Mouse (Mus musculus): Measurements from ENCODE around the gene Unc5cl.

Gene Unc5cl

DNA sequence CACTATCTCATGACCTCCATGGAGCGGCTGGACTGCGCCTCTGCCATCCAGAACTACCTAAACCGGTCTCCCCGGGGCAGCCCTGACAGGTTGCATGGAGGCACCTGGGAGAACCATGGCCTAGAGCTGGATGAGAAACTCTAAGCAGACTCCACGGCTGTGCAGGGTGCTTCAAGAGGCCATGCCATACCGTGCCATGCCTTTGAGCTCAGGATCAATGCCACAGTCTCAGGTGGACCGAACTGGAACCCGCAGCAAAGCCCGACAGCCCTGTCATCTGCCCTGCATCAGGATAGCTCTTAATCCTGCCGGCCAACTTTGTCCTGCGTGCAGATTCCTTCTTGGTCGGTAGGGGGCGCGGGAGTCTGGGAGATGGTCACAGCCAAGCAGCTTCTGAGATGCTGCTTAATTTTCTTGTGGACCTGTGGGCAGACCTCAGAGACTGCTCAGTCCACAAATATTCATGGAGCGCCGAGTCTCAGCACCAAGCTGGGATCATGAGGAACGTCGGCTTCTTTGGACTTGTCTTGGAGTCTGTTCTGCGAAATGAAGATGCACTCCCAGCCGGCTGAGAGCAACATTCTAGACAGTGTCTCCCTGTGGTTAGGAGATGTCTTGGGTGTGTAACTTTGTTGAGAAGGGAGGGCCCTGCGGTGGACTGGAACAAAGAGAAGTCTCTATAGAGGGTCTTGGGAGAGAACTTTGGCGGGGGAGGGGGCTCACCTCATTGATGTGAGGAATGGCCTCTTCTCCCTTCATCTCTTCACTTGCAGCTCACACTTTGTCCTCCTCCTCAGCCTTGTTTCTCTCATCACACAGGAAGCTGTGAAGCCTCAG is 12.9 kb downstream of the Unc5cl start:
- DNase-seq (ENCODE audit: low spot score in 2 of 2), result peak; percentile 23 to 69

DNA sequence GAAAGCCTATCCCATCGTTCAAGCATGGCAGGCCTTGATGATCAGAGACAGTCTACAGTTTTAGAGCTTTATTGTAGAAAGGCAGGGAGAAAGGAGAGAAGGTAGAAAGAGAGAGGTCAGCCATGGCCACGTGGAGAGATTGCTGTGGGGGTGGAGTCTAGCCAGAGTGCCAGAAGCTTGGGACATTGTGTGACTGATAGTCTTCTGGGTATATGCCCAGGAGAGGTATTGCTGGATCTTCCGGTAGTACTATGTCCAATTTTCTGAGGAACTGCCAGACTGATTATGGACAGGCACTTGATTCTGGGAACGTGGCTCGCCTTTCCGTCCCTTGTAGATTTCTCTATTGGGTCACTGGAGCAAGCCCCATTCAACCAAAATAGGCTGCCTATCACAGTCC is 19.6 kb downstream of the Unc5cl start:
- peak; percentile 30 to 35 for DNase-seq (ENCODE audit: low spot score in 2 of 2)

DNA sequence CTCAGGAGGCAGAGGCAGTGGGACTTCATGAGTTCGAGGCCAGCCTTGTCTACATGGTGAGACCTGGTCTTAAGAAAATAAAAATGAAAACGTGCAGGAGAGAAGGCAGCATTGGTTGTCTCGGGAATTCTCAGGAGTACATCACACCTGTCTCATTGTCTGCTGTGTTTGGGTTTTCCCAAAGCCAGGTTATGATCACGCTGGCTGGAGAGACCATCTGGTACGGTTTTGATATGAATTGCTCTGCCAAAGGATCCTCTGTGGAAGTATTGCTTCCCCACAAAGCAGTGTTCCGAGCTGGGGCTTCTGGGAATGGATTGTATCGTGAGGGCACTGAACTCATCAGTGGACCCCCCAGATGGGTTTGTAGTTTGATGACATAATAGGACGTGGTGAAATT is 20.7 kb downstream of the Unc5cl start:
- no peak for DNase-seq (ENCODE audit: low spot score in 2 of 2)

DNA sequence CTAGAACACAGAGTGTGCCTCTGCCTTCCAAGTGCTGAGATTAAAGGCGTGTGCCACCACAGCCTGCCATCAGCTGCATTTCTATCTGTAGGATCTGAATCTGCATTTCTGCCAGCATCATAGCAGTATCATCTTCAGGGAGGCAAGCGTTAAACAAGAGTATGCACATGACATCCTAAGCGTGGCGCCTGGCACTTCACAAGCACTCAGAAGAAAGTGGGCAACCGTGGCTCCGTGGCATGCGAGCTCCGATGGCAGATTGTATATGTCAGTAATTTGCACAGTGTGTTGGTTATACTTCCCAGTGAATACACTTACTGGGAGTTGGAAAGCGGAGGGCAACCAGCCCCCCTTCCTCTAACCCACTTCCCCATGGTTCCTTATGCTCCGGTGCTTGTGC is 25.3 kb downstream of the Unc5cl start:
- no peak for DNase-seq (ENCODE audit: low spot score in 2 of 2)

DNA sequence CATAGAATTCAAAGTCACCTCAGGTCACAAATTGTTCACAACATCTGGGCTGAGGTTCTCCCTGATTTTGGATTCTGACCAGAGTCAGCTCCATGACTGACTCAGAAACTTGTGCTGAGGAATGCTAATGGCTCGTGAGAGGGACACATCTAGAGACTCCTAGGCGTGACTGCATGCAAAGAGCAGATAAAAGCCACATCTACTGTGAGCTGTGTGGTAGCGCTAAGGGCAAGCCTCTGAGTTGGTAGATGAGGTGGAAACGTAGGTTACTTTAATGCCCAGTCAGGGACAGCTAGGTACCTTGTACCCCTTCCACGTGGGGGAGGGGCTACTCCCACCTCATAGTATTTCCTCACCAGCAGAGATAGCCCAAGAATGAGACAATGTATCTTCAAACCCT is 29.1 kb downstream of the Unc5cl start:
- no peak for DNase-seq (ENCODE audit: low spot score in 2 of 2)

DNA sequence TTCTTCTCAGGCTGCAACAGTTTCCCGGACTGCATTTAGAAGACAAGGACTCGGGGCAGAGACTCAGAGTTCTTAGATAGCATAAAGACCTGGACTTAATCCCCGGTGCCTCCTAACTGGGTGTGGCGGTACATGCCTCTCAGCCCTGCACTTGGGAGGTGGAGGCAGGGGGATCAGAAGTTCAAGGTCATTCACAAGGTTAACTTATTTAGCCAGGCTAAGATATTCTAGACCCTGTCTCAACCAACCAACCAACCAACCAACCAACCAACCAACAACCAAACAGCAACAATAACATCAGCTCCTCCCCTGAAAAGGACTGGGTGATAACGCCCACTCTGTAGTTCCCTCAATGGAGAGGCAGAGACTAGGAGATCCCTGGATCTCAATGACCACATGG is 29.5 kb downstream of the Unc5cl start:
- no peak for DNase-seq (ENCODE audit: low spot score in 2 of 2)

DNA sequence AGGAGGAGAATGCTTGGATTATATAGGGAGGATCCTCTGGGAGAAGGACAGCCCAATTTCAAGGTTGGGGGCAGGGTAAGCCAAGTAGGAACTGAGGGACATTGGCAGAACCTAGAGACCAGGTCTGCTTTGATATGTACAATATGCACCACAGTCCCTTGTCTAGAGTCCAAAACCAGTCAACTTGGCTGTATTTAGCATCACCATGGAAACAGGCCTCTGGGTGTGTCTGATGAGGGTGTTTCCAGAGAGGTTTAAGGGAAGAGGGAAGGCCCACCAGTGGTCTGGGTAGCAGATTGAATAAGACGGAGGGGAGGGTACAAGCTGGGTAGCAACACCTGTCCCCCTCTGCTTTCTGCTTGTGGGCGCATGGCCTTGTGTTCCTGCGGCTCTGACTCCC is 34.8 kb downstream of the Unc5cl start:
- no peak for DNase-seq (ENCODE audit: low spot score in 2 of 2)

DNA sequence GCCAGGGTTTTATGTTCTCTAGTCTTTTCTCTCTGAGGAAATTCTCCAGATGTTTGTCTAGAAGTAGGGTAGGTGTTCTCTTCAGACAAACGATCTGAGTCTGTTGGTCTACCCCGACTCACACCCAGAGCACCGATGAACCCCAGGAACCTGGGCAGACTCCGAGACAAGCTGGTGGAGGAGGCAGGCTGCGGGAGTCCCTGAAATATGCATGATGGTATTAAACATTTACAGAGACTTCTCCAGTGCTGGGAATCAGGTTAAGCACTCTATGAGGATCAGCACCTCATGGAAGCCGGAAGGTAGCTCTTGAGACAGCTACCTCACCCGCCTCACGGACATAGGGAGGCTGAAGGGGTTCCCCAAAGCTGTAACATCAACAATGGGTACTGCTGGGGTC is 37.9 kb downstream of the Unc5cl start:
- no peak for DNase-seq (ENCODE audit: low spot score in 2 of 2)

DNA sequence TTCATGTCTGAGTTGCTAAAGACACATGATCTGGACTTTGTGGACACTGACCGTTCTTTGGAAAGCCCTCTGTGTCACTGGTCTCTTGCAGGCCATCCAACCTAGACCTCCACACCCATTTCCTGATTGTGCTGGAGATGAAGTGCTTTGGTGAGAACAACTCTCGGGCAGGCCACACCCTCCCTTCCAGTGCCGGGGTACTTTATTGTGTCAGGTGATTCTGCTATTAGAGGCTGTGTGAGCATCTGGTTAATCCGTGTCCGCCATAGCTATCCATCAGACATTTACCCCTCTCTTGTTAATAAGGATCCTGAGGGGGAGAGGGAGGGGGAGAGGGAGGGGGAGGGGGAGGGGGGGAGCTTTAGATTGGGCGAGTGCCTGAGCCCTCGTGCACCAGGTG is 38.9 kb downstream of the Unc5cl start:
- DNase-seq (ENCODE audit: low spot score in 2 of 2), result no peak

DNA sequence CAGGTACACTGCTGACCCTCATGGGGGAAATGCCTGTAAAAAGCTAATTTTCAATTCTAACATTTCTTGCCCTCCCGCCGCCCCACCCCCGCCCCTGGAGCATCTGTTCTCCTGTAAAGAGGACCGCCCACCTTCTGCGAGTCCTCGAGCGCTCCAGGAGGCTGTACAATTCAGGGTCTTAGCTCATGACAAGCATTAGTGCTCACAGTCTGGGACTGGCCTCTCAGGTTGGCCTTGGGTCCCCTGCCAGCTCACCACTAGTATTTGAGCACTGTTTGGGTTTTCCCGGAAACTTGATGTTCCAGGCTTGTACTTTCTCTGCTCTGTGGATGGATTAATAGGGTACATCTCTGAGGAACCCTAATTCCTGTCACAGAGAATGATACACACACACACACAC is 39.3 kb downstream of the Unc5cl start:
- DNase-seq (ENCODE audit: low spot score in 2 of 2), result no peak

DNA sequence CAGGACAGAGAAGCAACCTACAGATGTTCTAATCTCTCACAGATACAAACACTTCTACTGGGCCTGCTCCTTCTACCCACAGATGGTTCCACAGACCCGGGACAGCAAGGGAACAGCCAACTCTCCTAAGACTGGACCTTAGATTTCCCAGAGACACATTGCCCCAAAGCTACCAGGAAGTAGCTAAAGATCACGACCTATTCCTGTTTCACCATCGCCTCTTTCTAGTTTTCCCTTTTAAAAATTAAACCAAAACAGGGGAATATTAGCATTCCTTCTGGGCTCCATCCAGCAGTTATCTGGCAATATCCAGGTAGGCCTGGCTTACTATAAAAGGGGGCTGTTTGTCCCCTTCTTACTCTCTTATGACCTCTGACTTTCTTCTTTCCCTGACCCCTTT is 43.3 kb downstream of the Unc5cl start:
- DNase-seq (ENCODE audit: low spot score in 2 of 2), result no peak

DNA sequence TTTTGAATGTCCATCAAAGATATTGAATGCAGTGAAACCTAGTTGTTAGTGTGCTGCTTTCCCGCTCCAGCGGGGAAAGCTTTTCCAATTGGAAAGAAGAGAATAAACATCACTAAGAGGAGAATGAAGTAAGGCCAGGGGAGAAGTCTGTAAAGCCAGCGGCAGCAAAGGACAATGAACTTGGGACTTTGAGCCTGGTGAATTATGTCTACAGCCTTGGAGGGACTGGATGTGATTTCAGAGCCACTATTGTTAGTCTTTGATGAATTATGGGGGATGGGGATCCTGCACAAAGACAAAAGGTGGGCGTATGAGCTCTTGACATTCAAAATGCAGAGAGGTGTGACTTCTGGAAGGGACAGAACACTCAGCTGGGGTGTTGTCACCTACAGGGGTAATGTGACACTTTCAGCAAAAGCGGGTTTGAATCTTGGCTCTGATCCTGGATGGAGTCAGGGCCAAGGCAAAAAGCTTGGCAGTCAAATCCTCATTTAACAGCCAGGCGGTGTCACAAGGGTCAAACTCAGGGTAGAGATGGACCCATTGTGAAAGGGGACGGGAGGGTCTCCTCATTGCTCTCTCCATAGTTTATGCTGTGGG is 46.2 kb downstream of the Unc5cl start:
- peak; percentile 29 to 61 for DNase-seq (ENCODE audit: low spot score in 2 of 2)

DNA sequence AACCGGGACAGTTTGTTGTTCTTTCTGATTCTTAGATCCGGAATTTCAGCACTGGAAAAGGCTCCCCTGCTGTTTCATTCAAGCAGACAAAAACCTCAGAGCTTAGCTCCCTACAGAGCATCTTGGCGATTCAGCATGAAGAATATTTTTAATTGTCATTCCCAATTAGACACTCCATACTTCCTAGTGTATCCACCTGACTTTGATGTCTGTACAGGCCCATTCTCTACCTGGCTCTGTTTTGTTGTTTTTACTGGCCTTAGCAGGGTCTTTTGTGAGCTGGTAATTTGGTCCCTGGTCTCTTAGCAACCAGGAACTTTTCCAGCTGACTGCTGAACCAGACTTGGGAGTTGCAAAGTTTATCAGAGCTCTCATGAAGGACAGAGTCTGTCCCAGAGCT is 50.3 kb downstream of the Unc5cl start:
- DNase-seq (ENCODE audit: low spot score in 2 of 2), result no peak

DNA sequence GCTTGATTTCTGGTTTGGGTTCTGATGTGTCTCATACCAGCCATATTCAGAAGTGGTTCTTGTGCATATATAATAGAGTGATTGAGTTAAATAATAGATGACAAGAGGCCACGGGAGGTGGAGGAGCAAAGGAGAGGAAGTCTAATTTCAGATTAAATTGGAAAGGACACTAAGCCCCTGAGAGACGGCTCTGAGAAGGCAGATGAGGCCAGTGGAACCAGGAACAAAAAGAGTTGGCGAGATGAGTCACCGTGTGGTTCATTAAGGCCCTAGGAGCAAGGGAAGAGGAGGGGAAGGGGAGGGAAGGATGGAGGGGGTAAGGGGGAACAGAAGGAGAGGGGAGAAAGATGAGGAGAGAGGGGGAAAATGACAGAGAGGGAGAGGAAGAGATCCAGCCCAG is 52.3 kb downstream of the Unc5cl start:
- no peak for DNase-seq (ENCODE audit: low spot score in 2 of 2)

DNA sequence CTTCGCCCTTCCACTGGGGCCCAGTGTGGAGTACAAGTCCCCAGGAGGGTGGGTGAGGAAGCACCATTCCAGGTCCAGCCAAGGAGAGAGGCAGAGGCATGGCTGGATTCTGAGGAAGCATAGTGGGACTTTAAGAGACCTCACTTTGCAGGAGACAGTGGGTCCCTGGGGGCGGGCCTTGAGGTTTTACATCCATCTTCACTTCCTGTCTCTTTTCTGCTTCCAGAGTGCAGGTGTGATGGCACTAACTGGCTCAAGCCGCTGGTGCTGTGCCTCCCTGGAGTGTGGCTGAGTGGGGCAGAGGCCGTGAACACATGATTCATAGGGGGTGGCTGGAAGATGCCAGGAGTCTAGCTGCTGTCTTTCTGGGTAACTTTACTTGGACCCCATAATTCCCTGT is 54.9 kb downstream of the Unc5cl start:
- DNase-seq (ENCODE audit: low spot score in 2 of 2), result no peak

DNA sequence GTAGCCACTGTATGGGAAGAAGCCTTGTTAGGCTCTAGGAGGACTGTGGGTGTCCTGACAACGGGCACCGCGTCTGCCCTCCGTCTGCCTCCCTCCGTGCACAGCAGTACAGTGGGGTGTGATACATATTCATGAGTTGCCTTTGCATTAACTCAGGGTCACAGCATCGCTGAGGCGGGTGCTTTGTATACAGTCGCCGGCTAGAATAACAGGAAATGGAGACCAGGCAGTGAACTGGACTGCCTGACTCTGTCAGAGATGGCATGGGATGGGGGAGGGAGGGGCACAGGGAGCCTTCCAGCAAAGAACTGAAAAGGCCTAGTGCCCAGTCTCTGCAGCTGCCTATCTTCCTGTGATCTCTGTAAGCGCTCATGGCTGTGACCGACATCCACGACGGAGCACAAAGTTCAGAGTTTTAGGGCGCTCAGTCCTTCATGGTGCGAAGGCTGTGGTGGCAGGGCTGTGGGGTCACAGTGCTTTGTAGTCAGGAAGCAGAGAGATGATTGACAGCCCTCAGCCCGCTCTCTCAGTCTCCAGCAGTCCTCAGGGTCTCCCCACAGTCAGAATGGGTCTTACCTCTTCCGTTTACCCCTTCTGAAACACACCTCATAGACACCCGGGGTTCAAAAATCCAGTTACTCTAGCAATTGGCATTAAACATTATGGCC is 58.0 kb downstream of the Unc5cl start:
- no peak for DNase-seq (ENCODE audit: low spot score in 2 of 2)

DNA sequence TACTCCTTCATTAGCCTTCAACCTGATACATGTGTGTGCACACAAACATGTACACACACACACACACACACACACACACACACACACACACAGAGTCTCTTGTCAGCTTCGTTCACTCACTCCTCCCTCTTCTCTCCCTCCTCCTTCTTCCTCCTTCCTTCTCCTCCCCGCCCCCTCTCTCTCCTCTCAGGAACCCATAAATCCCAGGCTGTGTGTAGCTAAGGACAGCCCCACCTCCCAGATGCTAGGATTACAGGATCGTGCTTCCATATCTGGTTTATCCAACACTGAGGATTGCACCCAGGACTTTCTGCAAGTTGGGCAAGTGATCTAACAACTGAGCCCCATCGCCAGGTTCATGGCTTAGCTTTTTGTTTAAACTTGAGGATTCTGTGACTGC is 59.9 kb downstream of the Unc5cl start:
- DNase-seq (ENCODE audit: low spot score in 2 of 2), result no peak

DNA sequence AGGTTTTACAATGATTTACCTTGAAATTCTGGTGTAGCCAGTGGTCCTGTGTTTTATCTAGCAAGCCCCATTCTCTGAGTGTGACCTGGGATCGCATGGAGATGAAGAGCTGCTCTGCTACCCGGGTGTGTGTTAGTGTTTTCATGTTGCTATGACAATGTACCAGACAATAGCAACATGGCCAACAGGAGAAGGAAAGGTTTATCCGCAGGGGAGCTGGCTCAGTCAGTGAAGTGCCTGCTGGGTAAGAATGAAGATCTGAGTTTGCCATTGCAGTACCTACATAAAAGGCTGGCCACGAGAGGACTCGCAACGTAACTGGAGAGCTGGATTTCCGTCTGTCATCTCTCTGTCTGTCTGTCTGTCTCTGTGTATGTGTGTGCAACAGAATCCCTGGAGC is 64.3 kb downstream of the Unc5cl start:
- no peak for DNase-seq (ENCODE audit: low spot score in 2 of 2)

DNA sequence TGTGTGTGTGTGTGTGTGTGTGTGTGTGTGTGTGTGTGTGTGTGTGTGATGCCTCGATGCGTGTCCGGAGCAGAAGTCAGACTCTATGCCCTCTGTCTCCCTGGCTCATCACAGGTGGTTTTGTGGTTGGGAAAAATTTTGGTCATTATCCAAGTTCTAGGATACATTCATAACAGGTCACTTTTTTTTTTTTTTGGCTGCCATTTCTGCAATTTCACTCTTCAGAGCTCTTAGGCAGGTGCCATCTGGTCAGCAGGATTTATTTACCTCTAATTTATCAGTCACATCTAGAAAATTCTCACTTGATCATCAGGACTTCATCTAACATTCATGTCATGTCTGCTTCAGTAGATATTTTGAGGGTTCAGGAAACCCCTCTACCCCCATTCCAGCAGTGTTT is 65.7 kb downstream of the Unc5cl start:
- DNase-seq (ENCODE audit: low spot score in 2 of 2), result no peak

DNA sequence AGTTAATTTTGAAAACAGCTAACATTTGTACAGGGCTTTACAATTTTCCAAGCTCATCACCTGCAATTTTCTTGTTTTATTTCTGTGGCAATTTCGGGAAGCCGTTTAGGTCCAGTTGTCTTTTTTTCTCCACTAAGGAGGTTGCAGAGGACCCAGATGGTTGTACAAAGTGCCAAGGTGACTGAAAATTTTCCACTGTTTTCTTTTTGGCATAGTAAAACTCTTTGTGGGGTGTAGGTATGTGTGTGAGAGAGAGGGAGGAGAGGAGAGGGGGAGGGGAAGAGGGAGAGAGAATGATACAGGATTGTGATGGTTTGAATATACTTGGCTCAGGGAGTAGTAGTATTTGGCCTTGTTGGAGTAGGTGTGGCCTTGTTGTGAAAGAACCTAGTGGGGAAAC is 68.4 kb downstream of the Unc5cl start:
- DNase-seq (ENCODE audit: low spot score in 2 of 2), result no peak

DNA sequence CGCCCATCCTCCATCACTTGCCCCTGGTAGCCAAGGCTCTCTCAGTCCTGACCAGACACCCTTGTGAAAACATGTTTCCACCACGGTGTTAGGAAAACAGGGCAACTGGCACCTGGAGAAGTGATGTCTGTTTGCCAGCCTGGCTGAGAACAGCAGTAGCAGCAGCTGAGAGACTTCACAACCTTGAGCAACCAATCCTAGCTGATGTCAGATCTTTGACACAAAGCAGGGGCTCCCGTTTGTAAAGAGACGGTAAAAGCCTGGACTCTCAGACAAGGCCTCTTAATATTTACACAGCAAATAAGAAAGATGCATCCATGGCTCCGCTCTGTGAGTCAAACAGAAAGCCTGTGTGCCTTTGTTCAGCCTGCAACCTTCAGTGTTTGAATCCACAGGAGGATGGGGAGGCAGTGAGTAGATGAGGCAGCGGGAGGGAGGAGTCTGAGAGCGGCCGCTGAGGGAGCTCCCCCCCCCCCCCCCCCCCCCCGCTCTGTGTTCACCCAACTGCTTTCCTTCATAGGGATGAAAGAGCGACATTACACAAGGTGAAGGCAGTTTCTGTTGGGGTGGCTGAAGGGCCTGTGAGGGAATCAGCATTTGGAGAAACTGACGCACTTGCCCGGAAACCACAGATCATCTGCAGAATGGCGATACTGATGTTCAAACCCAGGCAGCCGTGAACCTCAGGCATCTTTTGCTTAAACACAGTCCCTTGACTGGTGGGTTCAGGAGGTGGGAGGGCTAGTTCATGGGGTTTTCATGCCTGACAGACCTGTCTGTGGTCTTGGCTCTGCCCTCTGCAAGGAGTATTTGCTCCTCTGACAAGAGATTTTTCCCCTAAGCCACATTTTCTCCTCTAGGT is 79.4 kb downstream of the Unc5cl start:
- DNase-seq (ENCODE audit: low spot score in 2 of 2), result no peak

DNA sequence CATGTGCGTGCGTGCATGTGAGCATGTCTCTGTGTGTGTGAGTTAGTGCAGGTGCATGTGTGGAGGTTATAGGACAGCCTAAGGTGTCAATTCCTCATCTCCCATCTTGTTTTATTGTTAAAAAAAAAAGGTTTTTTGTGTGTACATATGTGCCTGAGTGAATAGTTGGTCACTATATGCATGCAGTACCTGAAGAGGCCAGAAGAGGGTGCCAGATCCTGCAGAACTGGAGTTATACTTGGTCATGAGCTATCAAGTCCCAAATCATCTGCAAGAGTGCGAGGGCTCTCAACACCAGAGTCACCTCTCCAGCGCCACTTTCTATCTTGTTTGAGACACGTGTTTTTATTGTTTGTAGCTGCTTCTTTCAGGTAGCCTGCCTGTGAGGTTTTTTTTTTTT is 83.6 kb downstream of the Unc5cl start:
- DNase-seq (ENCODE audit: low spot score in 2 of 2), result no peak

All from heart, adult 9 months (tissue).